ENCODE assay signal across 15 mouse cellular contexts in genomic region chr16:10722882-10723544, GRCm38 (mm10).
A peak's percentile ranks its signal among the peaks of the same experiment; 100 is the strongest.
DNase-seq lines count a peak whose midpoint lies in the region; ATAC-seq lines count a peak whose summit lies in the region.
"Had no signal": no experiment of that assay in that cellular context is flagged by ENCODE, and none has a peak within 500 bp of the region (broad histone marks: within the 10 kb centered on the region; RNA-seq: fewer than 3 reads in every experiment).

No protein-coding gene starts in this region.

- ATAC-seq in kidney, embryonic 15.5 days (replicated peaks; ENCODE audit: low FRiP score) = peak; percentile 54; the same call in 1 of the 2 replicates
- ATAC-seq in liver, embryonic 12.5 days = peak; percentile 30; the same call in 1 of the 2 replicates
- ATAC-seq: forebrain, embryonic 13.5 days; midbrain, embryonic 13.5 days had no signal

- H3K27ac ChIP-seq in kidney, embryonic 15.5 days = no peak overlapping the region
- H3K27ac ChIP-seq in liver, embryonic 12.5 days = no peak overlapping the region
- H3K27ac ChIP-seq: embryonic facial prominence, embryonic 13.5 days; forebrain, embryonic 13.5 days; heart, embryonic 13.5 days; limb, embryonic 13.5 days; midbrain, embryonic 13.5 days had no signal

- no peak overlapping the region for H3K4me3 ChIP-seq in kidney, embryonic 15.5 days (replicated peaks)
- H3K4me3 ChIP-seq in liver, embryonic 12.5 days = no peak overlapping the region
- H3K4me3 ChIP-seq: embryonic facial prominence, embryonic 13.5 days; forebrain, embryonic 13.5 days; heart, embryonic 13.5 days; limb, embryonic 13.5 days; midbrain, embryonic 13.5 days had no signal

- no peak overlapping the region for H3K4me2 ChIP-seq in kidney, embryonic 15.5 days
- no peak overlapping the region for H3K4me2 ChIP-seq in liver, embryonic 12.5 days
- H3K4me2 ChIP-seq: embryonic facial prominence, embryonic 13.5 days; forebrain, embryonic 13.5 days; heart, embryonic 13.5 days; limb, embryonic 13.5 days; midbrain, embryonic 13.5 days had no signal

- no peaks in the 10 kb centered on the region for H3K9me3 ChIP-seq in kidney, embryonic 15.5 days (replicated peaks)
- H3K9me3 ChIP-seq in liver, embryonic 12.5 days (replicated peaks) = no peaks in the 10 kb centered on the region
- H3K9me3 ChIP-seq: embryonic facial prominence, embryonic 13.5 days; forebrain, embryonic 13.5 days; heart, embryonic 13.5 days; limb, embryonic 13.5 days; midbrain, embryonic 13.5 days had no signal

- H3K27me3 ChIP-seq in kidney, embryonic 15.5 days = no peaks in the 10 kb centered on the region
- H3K27me3 ChIP-seq in liver, embryonic 12.5 days (replicated peaks) = peaks cover 5% of the 10 kb centered on the region; the same call in 1 of the 2 replicates
- H3K27me3 ChIP-seq: embryonic facial prominence, embryonic 13.5 days; forebrain, embryonic 13.5 days; heart, embryonic 13.5 days; midbrain, embryonic 13.5 days had no signal

- no peaks in the 10 kb centered on the region for H3K36me3 ChIP-seq in kidney, embryonic 15.5 days
- no peaks in the 10 kb centered on the region for H3K36me3 ChIP-seq in liver, embryonic 12.5 days
- H3K36me3 ChIP-seq: embryonic facial prominence, embryonic 13.5 days; heart, embryonic 13.5 days; limb, embryonic 13.5 days; midbrain, embryonic 13.5 days had no signal

- H3K9ac ChIP-seq in kidney, embryonic 15.5 days = no peak overlapping the region
- no peak overlapping the region for H3K9ac ChIP-seq in liver, embryonic 12.5 days
- H3K9ac ChIP-seq: embryonic facial prominence, embryonic 13.5 days; forebrain, embryonic 13.5 days; heart, embryonic 13.5 days; limb, embryonic 13.5 days; midbrain, embryonic 13.5 days had no signal

- DNase-seq in kidney, postnatal 14 days = no peak
- peak; percentile 66 for DNase-seq in CD4-positive, CD25-positive, alpha-beta regulatory T cell, adult 2 months (ENCODE audit: low read depth, low spot score)
- peak; percentile 43 for DNase-seq in ES-CJ7 (ENCODE audit: low read depth, low spot score)
- no peak for DNase-seq in left cerebral cortex, adult 18-20 months (ENCODE audit: low spot score in 2 of 2)
- no peak for DNase-seq in right cerebral cortex, adult 2 months (ENCODE audit: low spot score in 2 of 2)
- DNase-seq: gastrocnemius, postnatal 10 days; lung, postnatal 10 days; right cerebral cortex, adult 18-20 months had no signal

- peaks cover 2% of the 10 kb centered on the region; the same call in 1 of the 2 replicates for H3K4me1 ChIP-seq in kidney, embryonic 15.5 days
- 0 out of 2 replicates have a peak, but pooled peaks cover 7% of the 10 kb centered on the region for H3K4me1 ChIP-seq in liver, embryonic 12.5 days
- H3K4me1 ChIP-seq: embryonic facial prominence, embryonic 13.5 days; forebrain, embryonic 13.5 days had no signal

- WGBS in kidney, embryonic 15.5 days = 60% methylated on average over 1 of the region's 1 CpGs
- WGBS in liver, embryonic 12.5 days (ENCODE audit: insufficient replicate concordance) = 32% methylated on average over 1 of the region's 1 CpGs

Comparison
In these comparisons a context has a peak if more than half of its experiments do, and no peak if none do; other contexts are left out.
1. DNase-seq: peak in CD4-positive, CD25-positive, alpha-beta regulatory T cell, adult 2 months (single experiment) and ES-CJ7 (single experiment); none in kidney, postnatal 14 days (single experiment), left cerebral cortex, adult 18-20 months (0 of 2) and right cerebral cortex, adult 2 months (0 of 2).